Mouse (Mus musculus) cerebellum, adult (tissue): ENCODE measurements around the gene Olfr723.
"Not testable (repeated sequence)": the region's sequence is repeated elsewhere in the genome, so short reads cannot be mapped to it uniquely, and the experiment has no call there.

Source experiments
- ATAC-seq: cut with Nextera tagmentation; 2 replicates; pipeline ENCODE4 v1.9.2; 2017; ENCODE audit warnings: mild to moderate bottlenecking, moderate library complexity, mixed read lengths; ENCODE audit not compliant: insufficient number of reproducible peaks, low FRiP score, low TSS enrichment

Gene Olfr723

GRCm38 (mm10) chr14:49931687-49932086 is at the start of gene Olfr723:
TSS of gene Olfr723 (minus strand) at chr14:49931787.
- ATAC-seq: not testable (repeated sequence)

- not testable (repeated sequence) for ATAC-seq
Measured at GRCm38 (mm10) chr14:49963174-49963573, 31.6 kb upstream of the Olfr723 start, which contains the start of gene Olfr724. TSS of gene Olfr724 (minus strand) at chr14:49963274.

GRCm38 (mm10) chr14:49955890-49956289 is 24.3 kb upstream of the Olfr723 start:
- ATAC-seq: no peak

GRCm38 (mm10) chr14:49901899-49902298 is 29.7 kb downstream of the Olfr723 start, which contains the start of gene Olfr722:
TSS of gene Olfr722 (minus strand) at chr14:49901999.
- no peak for ATAC-seq
